Mouse (Mus musculus) erythroblast, embryonic 14.5 days (primary cell): ENCODE data around the gene Cer1.

Experiments
- GATA1 ChIP-seq: IDR thresholded peaks from 2 replicates; pipeline ENCODE4 v1.6.1; 2012; ENCODE audit warnings: low read length, inconsistent platforms, mixed read lengths
- TAL1 ChIP-seq: IDR thresholded peaks from 3 replicates; pipeline ENCODE4 v1.6.1; 2012; ENCODE audit warnings: low read length, inconsistent platforms, mixed read lengths

DNA sequence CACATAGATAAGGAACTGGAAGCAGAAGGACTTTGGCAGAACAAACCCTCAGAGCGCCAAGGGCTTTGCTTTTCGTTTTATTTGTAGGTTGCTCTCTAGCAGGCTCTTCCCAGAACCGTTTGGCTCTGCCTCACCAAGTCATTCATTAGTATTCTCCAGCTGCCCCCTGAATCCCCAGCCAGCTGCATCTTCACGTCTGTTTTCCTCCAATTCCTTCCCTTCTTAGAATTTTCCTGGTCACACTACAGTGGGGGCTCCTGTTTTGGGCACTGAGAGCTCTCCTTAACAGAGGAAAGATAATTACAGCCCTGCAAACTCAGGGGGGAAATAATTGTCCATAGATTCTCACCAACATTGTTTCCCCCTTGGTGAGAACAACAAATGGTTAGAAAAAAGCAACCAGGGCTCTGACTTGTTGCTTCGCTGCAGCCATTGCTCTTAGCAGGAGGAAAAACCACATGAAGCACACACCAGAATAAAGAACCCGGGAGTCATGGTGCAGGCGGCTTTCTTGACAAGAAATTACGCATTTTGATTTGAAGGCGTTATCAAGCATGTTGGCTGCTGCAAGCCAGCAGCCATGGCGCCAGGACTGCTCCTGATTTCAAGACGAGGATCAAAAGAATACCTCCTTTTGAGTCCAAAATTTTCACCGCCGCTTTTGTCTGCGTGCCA is 31.2 kb upstream of the Cer1 start:
- TF ChIP-seq TAL1, result no peak
- TF ChIP-seq GATA1, result no peak
